Mouse (Mus musculus) megakaryocyte-erythroid progenitor cell, adult 5-6 weeks (primary cell): ENCODE results near the gene Sf3b5. TPM values are rescaled to one million over a fixed set of nuclear protein-coding genes. Genes with fewer than 3 reads are reported as not detected.

Experiments
- total RNA-seq, 2 experiments: library from RNA; stranded (forward) in 1 of 2; stranded (reverse) in 1 of 2; fragments of 200-1000, 215-1000 nt in 1 of 2; fragments of >200 nt in 1 of 2; fragmentation: Nextera tagmentation in 1 of 2; gene quantifications; 2 replicates each; pipeline ENCODE4 v1.2.3; 2014 to 2017

Gene Sf3b5
- total RNA-seq, 2 experiments from 2014 or later: 20.3 TPM

Other genes with a start within 250 kb of the Sf3b5 start
- gene Utrn, start 136.0 kb upstream of the Sf3b5 start, total RNA-seq (2014; fragmentation: Nextera tagmentation): 22.7 and 27.6 TPM in 2 replicates
- 17.9 and 24.2 TPM in 2 replicates for gene Utrn, start 136.0 kb upstream of the Sf3b5 start, total RNA-seq (2017)
- gene Stx11, start 41.0 kb upstream of the Sf3b5 start, total RNA-seq (2014; fragmentation: Nextera tagmentation): 16.8 and 18.1 TPM in 2 replicates
- gene Stx11, start 41.0 kb upstream of the Sf3b5 start, total RNA-seq (2017): 13.3 and 14.6 TPM in 2 replicates
- gene Plagl1, start 55.2 kb downstream of the Sf3b5 start, total RNA-seq (2014; fragmentation: Nextera tagmentation): not detected in 2 replicates
- gene Plagl1, start 55.2 kb downstream of the Sf3b5 start, total RNA-seq (2017): not detected in 2 replicates
- gene Zc2hc1b, start 172.7 kb downstream of the Sf3b5 start, total RNA-seq (2014; fragmentation: Nextera tagmentation): not detected in 2 replicates
- gene Zc2hc1b, start 172.7 kb downstream of the Sf3b5 start, total RNA-seq (2017): not detected in 2 replicates
- 51.9 and 55.8 TPM in 2 replicates for gene Ltv1, start 187.8 kb downstream of the Sf3b5 start, total RNA-seq (2014; fragmentation: Nextera tagmentation)
- 68.4 and 77.8 TPM in 2 replicates for gene Ltv1, start 187.8 kb downstream of the Sf3b5 start, total RNA-seq (2017)